Mouse (Mus musculus) bone marrow macrophage, adult 2 months (primary cell): Measurements from ENCODE around the gene Slc2a12.

Experiments
- CTCF ChIP-seq: IDR thresholded peaks from 2 replicates; pipeline ENCODE4 v1.5.1; 2012; ENCODE audit warnings: low read depth, mild to moderate bottlenecking, low read length, moderate library complexity
- POLR2A ChIP-seq: IDR thresholded peaks from 2 replicates; pipeline ENCODE4 v1.6.1; 2012; ENCODE audit warnings: mild to moderate bottlenecking, low read depth, low read length, borderline replicate concordance

GRCm38 (mm10) chr10:22728257-22728656 lies 83.4 kb downstream of the Slc2a12 start:
- TF ChIP-seq POLR2A (no peak), CTCF (no peak)
